Comparison of ENCODE assay signal across 20 mouse cellular contexts in genomic region chr12:87488683-87489082, GRCm38 (mm10). TPM values are rescaled to one million over a fixed set of nuclear protein-coding genes. Genes with fewer than 3 reads are reported as not detected.
A peak's percentile ranks its signal among the peaks of the same experiment; 100 is the strongest.
DNase-seq lines count a peak whose midpoint lies in the region; ATAC-seq lines count a peak whose summit lies in the region.
"Had no signal": no experiment of that assay in that cellular context is flagged by ENCODE, and none has a peak within 500 bp of the region (broad histone marks: within the 10 kb centered on the region; RNA-seq: fewer than 3 reads in every experiment).

No protein-coding gene starts in this region.

- 0 out of 2 replicates have a peak, but pooled peaks have one; percentile 36 for ATAC-seq in common myeloid progenitor, adult 5-6 weeks (replicated peaks; ENCODE audit: low read depth, poor library complexity, severe bottlenecking)
- peak; percentile 51 for ATAC-seq in megakaryocyte, adult 5-6 weeks (ENCODE audit: poor library complexity, severe bottlenecking)

- peak; percentile 20 for DNase-seq in 416B (ENCODE audit: low read depth)
- peak; percentile 10 for DNase-seq in MEL-GATA-1-ER (ENCODE audit: extremely low read depth, low read depth)
- peak; percentile 88 for DNase-seq in gonadal fat pad, adult 2 months (ENCODE audit: low read depth)

RNA-seq across cellular contexts. Expression of gene Gm5788, which starts 5.8 kb away (rescaled TPM):
- not detected in 2 replicates for total RNA-seq in common myeloid progenitor, adult 5-6 weeks (2017)
- not detected in 2 replicates for polyA plus RNA-seq in gonadal fat pad, adult 2 months (2012; rRNA removed)
- total RNA-seq in megakaryocyte, adult 5-6 weeks (2015), result not detected in 2 replicates
- total RNA-seq in megakaryocyte, adult 5-6 weeks (2017), result not detected in 2 replicates
- total RNA-seq: adrenal gland, adult 18-20 months; adrenal gland, adult 8-10 months; adrenal gland, postnatal 14 days; adrenal gland, postnatal 36 days; forebrain, postnatal 0 days had no signal
- polyA plus RNA-seq: C2C12; cerebellum, adult 2 months; embryonic facial prominence, embryonic 11.5 days; embryonic facial prominence, embryonic 13.5 days; embryonic facial prominence, embryonic 15.5 days; erythroblast, embryonic 14.5 days; forebrain, embryonic 11.5 days; forebrain, embryonic 13.5 days; forebrain, embryonic 15.5 days; forebrain, postnatal 0 days had no signal

RNA-seq across cellular contexts. Expression of gene Snw1, which starts 16.6 kb away (rescaled TPM):
- total RNA-seq in common myeloid progenitor, adult 5-6 weeks (2017), result 178 and 187 TPM in 2 replicates
- 10.7 and 11.3 TPM in 2 replicates for polyA plus RNA-seq in gonadal fat pad, adult 2 months (2012; rRNA removed)
- total RNA-seq in megakaryocyte, adult 5-6 weeks (2015), result 38.4 and 38.9 TPM in 2 replicates
- total RNA-seq in megakaryocyte, adult 5-6 weeks (2017), result 124 and 141 TPM in 2 replicates

RNA-seq across cellular contexts. Expression of gene Gm8300, which starts 25.4 kb away (rescaled TPM):
- total RNA-seq in common myeloid progenitor, adult 5-6 weeks (2017), result not detected in 2 replicates
- polyA plus RNA-seq in gonadal fat pad, adult 2 months (2012; rRNA removed), result 0.05 and 0.14 TPM in 2 replicates
- total RNA-seq in megakaryocyte, adult 5-6 weeks (2015), result not detected in 2 replicates
- not detected in 2 replicates for total RNA-seq in megakaryocyte, adult 5-6 weeks (2017)
- total RNA-seq: adrenal gland, adult 18-20 months; adrenal gland, adult 8-10 months; adrenal gland, postnatal 14 days; adrenal gland, postnatal 36 days; forebrain, postnatal 0 days had no signal
- polyA plus RNA-seq: activated CD4-positive, CD25-positive, alpha-beta regulatory T cell, adult 4 months; cerebellum, adult 2 months; embryonic facial prominence, embryonic 11.5 days; embryonic facial prominence, embryonic 13.5 days; embryonic facial prominence, embryonic 15.5 days; erythroblast, embryonic 14.5 days; forebrain, embryonic 11.5 days; forebrain, embryonic 13.5 days; forebrain, embryonic 15.5 days; forebrain, postnatal 0 days had no signal

RNA-seq across cellular contexts. Expression of gene Alkbh1, which starts 44.9 kb away (rescaled TPM):
- 48.6 and 72.2 TPM in 2 replicates for total RNA-seq in common myeloid progenitor, adult 5-6 weeks (2017)
- polyA plus RNA-seq in gonadal fat pad, adult 2 months (2012; rRNA removed), result 12.8 and 16.5 TPM in 2 replicates
- total RNA-seq in megakaryocyte, adult 5-6 weeks (2015), result 17.7 and 19.5 TPM in 2 replicates
- 25.6 and 32.2 TPM in 2 replicates for total RNA-seq in megakaryocyte, adult 5-6 weeks (2017)

RNA-seq across cellular contexts. Expression of gene Slirp, which starts 45.0 kb away (rescaled TPM):
- 100.0 and 104 TPM in 2 replicates for total RNA-seq in common myeloid progenitor, adult 5-6 weeks (2017)
- 27.8 and 35.7 TPM in 2 replicates for polyA plus RNA-seq in gonadal fat pad, adult 2 months (2012; rRNA removed)
- 74.3 and 85.7 TPM in 2 replicates for total RNA-seq in megakaryocyte, adult 5-6 weeks (2015)
- 34.3 and 64.3 TPM in 2 replicates for total RNA-seq in megakaryocyte, adult 5-6 weeks (2017)
- polyA plus RNA-seq: erythroblast, embryonic 14.5 days had no signal

Comparison
In these comparisons a context has a peak if more than half of its experiments do, and no peak if none do; other contexts are left out.
1. Peak in every context shown above with its lines: DNase-seq and ATAC-seq.
2. DNase-seq: peak in every context shown above with its lines; median percentile 88 in gonadal fat pad, adult 2 months; 20 in 416B; 10 in MEL-GATA-1-ER.